In genomic region chr2:153710701-153711330, GRCm38 (mm10) we compare ENCODE assay signal across 8 mouse cellular contexts. TPM values are rescaled to one million over a fixed set of nuclear protein-coding genes. Genes with fewer than 3 reads are reported as not detected.
A peak's percentile ranks its signal among the peaks of the same experiment; 100 is the strongest.
DNase-seq lines count a peak whose midpoint lies in the region; ATAC-seq and TF ChIP-seq lines count a peak whose summit lies in the region.

No protein-coding gene starts in this region.

- peak; percentile 23 for DNase-seq in kidney, adult 2 months
- DNase-seq in CD4-positive, CD25-positive, alpha-beta regulatory T cell, adult 2 months (ENCODE audit: low read depth, low spot score): peak; percentile 59
- DNase-seq in NIH3T3 (ENCODE audit: low read depth): peak; percentile 70
- DNase-seq in limb, embryonic 11.5 days (ENCODE audit: low spot score): peak; percentile 47
- peak; percentile 50 for DNase-seq in splenic B cell, adult 2 months (ENCODE audit: low read depth, low spot score)
- DNase-seq in gastrocnemius, adult 18-20 months (ENCODE audit: low spot score): no peak

- no peak overlapping the region for H3K27ac ChIP-seq in kidney, adult 2 months (ENCODE audit: insufficient read depth, low read depth, low read length)
- no peak overlapping the region for H3K27ac ChIP-seq in kidney, embryonic 16.5 days (ENCODE audit: low read length)
- no peak overlapping the region for H3K27ac ChIP-seq in embryonic fibroblast, embryonic 13.5 days (ENCODE audit: insufficient read depth, low read length)
- H3K27ac ChIP-seq in limb, embryonic 11.5 days (replicated peaks; ENCODE audit: low read depth, low read length): no peak overlapping the region

- H3K4me2 ChIP-seq in kidney, embryonic 16.5 days (replicated peaks; ENCODE audit: low read depth, low read length): no peak overlapping the region
- H3K4me2 ChIP-seq in limb, embryonic 11.5 days (ENCODE audit: low read depth, severe bottlenecking): no peak overlapping the region

- TF ChIP-seq POLR2A in kidney, adult 2 months (IDR thresholded peaks at IDR 0.05; ENCODE audit: low read depth, low read length): no peak
- TF ChIP-seq POLR2A in embryonic fibroblast, embryonic 13.5 days (IDR thresholded peaks at IDR 0.05; ENCODE audit: low read depth, low read length): no peak

- no peaks in the 10 kb centered on the region for H3K27me3 ChIP-seq in kidney, adult 2 months (replicated peaks; ENCODE audit: control insufficient read depth, insufficient read depth, low read length)
- H3K27me3 ChIP-seq in kidney, embryonic 16.5 days (ENCODE audit: insufficient read depth, low read length): no peaks in the 10 kb centered on the region
- no peaks in the 10 kb centered on the region for H3K27me3 ChIP-seq in limb, embryonic 11.5 days (ENCODE audit: control insufficient read depth, insufficient read depth, low read length)
- no peaks in the 10 kb centered on the region for H3K27me3 ChIP-seq in splenic B cell, adult 2 months (ENCODE audit: control insufficient read depth, insufficient read depth, low read length, poor library complexity, severe bottlenecking)

- no peaks in the 10 kb centered on the region for H3K9me3 ChIP-seq in kidney, embryonic 16.5 days (ENCODE audit: low read length)
- H3K9me3 ChIP-seq in limb, embryonic 11.5 days (ENCODE audit: control insufficient read depth, low read length): no peaks in the 10 kb centered on the region

- no peaks in the 10 kb centered on the region for H3K4me1 ChIP-seq in kidney, adult 2 months (ENCODE audit: control insufficient read depth, insufficient read depth, low read length)
- peaks cover 10% of the 10 kb centered on the region; the same call in 1 of the 2 replicates for H3K4me1 ChIP-seq in kidney, embryonic 16.5 days (ENCODE audit: insufficient read depth, low read length)
- H3K4me1 ChIP-seq in embryonic fibroblast, embryonic 13.5 days (ENCODE audit: control insufficient read depth, insufficient read depth, low read length): no peaks in the 10 kb centered on the region
- no peaks in the 10 kb centered on the region for H3K4me1 ChIP-seq in limb, embryonic 11.5 days (ENCODE audit: control insufficient read depth, insufficient read depth, low read length)

- no peak for ATAC-seq in kidney, embryonic 16.5 days (ENCODE audit: low FRiP score, low TSS enrichment)
- ATAC-seq in limb, embryonic 11.5 days (ENCODE audit: insufficient number of reproducible peaks, low FRiP score, low TSS enrichment, low read depth): no peak

- peak; percentile 63 for TF ChIP-seq CTCF in kidney, adult 2 months (conservative IDR thresholded peaks at IDR 0.05; ENCODE audit: insufficient read depth, insufficient read length, low read depth, low read length)
- 0 out of 2 replicates have a peak, but pooled peaks have one; percentile 13 for TF ChIP-seq CTCF in embryonic fibroblast, embryonic 13.5 days (IDR thresholded peaks at IDR 0.05; ENCODE audit: borderline replicate concordance, insufficient read depth, low read length)

- H3K36me3 ChIP-seq in kidney, adult 2 months (ENCODE audit: control insufficient read depth, insufficient read depth, low read length): no peaks in the 10 kb centered on the region
- no peaks in the 10 kb centered on the region for H3K36me3 ChIP-seq in kidney, embryonic 16.5 days (ENCODE audit: insufficient read depth, low read length)
- H3K36me3 ChIP-seq in limb, embryonic 11.5 days (ENCODE audit: control insufficient read depth, insufficient read depth, low read length): no peaks in the 10 kb centered on the region
- no peaks in the 10 kb centered on the region for H3K36me3 ChIP-seq in splenic B cell, adult 2 months (ENCODE audit: control insufficient read depth, insufficient read depth, low read length, poor library complexity, severe bottlenecking)

- no peak overlapping the region for H3K4me3 ChIP-seq in kidney, adult 2 months (ENCODE audit: insufficient read depth, low read depth, low read length)
- H3K4me3 ChIP-seq in kidney, embryonic 16.5 days (ENCODE audit: low read length): no peak overlapping the region
- no peak overlapping the region for H3K4me3 ChIP-seq in embryonic fibroblast, embryonic 13.5 days (ENCODE audit: insufficient read depth, low read length)
- no peak overlapping the region for H3K4me3 ChIP-seq in limb, embryonic 11.5 days (ENCODE audit: low read depth, low read length)

- H3K9ac ChIP-seq in kidney, embryonic 16.5 days (replicated peaks; ENCODE audit: low read length): no peak overlapping the region
- no peak overlapping the region for H3K9ac ChIP-seq in limb, embryonic 11.5 days (ENCODE audit: low read length)

- 42% methylated on average over 8 of the region's 8 CpGs for WGBS in kidney, adult 2 months
- 42% methylated on average over 8 of the region's 8 CpGs for WGBS in kidney, embryonic 16.5 days
- WGBS in limb, embryonic 11.5 days: 54% methylated on average over 8 of the region's 8 CpGs

RNA-seq across cellular contexts. Expression of gene Dnmt3c, which starts 14.4 kb away (rescaled TPM):
- 0.07 TPM in 1 of 2 replicates, not detected in the other for polyA plus RNA-seq in kidney, adult 2 months (2012; rRNA removed)
- polyA plus RNA-seq in kidney, embryonic 16.5 days (2015; fragmentation: Nextera tagmentation; extraction: Ambion mirVana): not detected in 2 replicates
- polyA plus RNA-seq in embryonic fibroblast, embryonic 13.5 days (2011; ENCODE audit: insufficient read length, low read depth, missing spikeins): not detected in 2 replicates
- not detected in 2 replicates for polyA plus RNA-seq in limb, embryonic 11.5 days (2014; fragmentation: Nextera tagmentation; extraction: Ambion mirVana)
- not detected for total RNA-seq in gastrocnemius, adult 18-20 months (2021)

RNA-seq across cellular contexts. Expression of gene Mapre1, which starts 30.3 kb away (rescaled TPM):
- polyA plus RNA-seq in kidney, adult 2 months (2012; rRNA removed): 8.2 and 11.2 TPM in 2 replicates
- 226 and 228 TPM in 2 replicates for polyA plus RNA-seq in kidney, embryonic 16.5 days (2015; fragmentation: Nextera tagmentation; extraction: Ambion mirVana)
- 170 and 199 TPM in 2 replicates for polyA plus RNA-seq in embryonic fibroblast, embryonic 13.5 days (2011; ENCODE audit: insufficient read length, low read depth, missing spikeins)
- 249 and 266 TPM in 2 replicates for polyA plus RNA-seq in limb, embryonic 11.5 days (2014; fragmentation: Nextera tagmentation; extraction: Ambion mirVana)
- total RNA-seq in gastrocnemius, adult 18-20 months (2021): 10 to 100 TPM; 31.0 to 36.7 TPM

Comparison
In these comparisons a context has a peak if more than half of its experiments do, and no peak if none do; other contexts are left out.
1. RNA of gene Mapre1, which starts 30.3 kb away (polyA plus RNA-seq): 249 to 266 TPM in limb, embryonic 11.5 days, 226 to 228 TPM in kidney, embryonic 16.5 days and 170 to 199 TPM in embryonic fibroblast, embryonic 13.5 days; 8.2 to 11.2 TPM in kidney, adult 2 months; every median in the first group is over 10 times any median in the second.